Mouse (Mus musculus): ENCODE measurements around the gene Rab17. TPM values are rescaled to one million over a fixed set of nuclear protein-coding genes. Genes with fewer than 3 reads are reported as not detected.

The Rab17 gene
- polyA plus RNA-seq, 1 experiment: 34.4 TPM

DNA sequence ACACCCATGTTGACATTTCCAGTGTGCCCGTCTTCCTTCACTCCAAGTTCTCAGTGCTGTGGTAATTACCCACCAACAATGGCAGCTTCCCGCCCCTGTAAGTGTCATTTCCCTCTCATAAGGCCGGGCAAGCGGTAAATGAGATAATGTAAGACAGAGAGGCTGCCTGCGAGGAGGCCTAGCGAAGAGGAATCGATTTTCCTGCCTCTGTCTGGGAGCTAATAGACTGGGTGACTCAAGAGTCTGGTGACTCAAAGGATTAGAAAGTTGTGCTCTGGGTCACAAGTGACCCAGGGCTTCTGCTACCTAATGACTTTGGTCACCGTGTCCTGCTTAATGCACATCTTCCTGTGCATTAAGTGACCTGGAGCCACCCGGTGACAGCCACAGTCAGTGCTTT lies 32.5 kb downstream of the Rab17 start:
- Histone ChIP-seq H3K27me3 (replicated peaks; ENCODE audit: control insufficient read depth, insufficient read depth, low read length) (no peaks in the 10 kb centered on the region), H3K36me3 (ENCODE audit: control insufficient read depth, insufficient read depth, low read length) (no peaks in the 10 kb centered on the region), H3K4me1 (ENCODE audit: control insufficient read depth, insufficient read depth, low read length) (no peaks in the 10 kb centered on the region), H3K4me3 (ENCODE audit: insufficient read depth, low read depth, low read length) (no peak overlapping the region), H3K27ac (ENCODE audit: insufficient read depth, low read depth, low read length) (no peak overlapping the region)
- WGBS: 80% methylated on average over 9 of the region's 9 CpGs
- no peak for TF ChIP-seq CTCF (conservative IDR thresholded peaks at IDR 0.05; ENCODE audit: insufficient read depth, insufficient read length, low read depth, low read length)
- TF ChIP-seq POLR2A (IDR thresholded peaks at IDR 0.05; ENCODE audit: low read depth, low read length): no peak
- DNase-seq: no peak

DNA sequence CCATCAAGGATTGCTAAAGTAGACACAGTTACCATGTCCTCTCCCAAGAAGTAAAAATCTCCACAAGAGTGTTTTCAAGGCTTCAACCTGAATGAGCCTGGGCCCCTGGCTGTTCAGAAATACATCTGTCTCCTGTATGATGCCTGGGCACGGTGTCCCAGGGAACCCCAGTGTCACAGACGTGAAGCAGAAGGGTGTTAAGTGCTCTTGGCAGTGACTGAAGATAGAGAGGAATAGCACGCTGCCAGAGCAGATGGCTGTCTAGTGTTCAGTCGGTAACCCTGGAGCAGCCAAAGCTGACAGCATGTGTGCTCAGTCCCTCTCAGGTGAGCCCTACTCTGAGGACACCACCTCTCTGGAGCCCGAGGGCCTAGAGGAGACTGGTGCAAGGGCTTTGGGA lies 36.5 kb downstream of the Rab17 start:
- TF ChIP-seq CTCF (conservative IDR thresholded peaks at IDR 0.05; ENCODE audit: insufficient read depth, insufficient read length, low read depth, low read length): no peak
- TF ChIP-seq POLR2A (IDR thresholded peaks at IDR 0.05; ENCODE audit: low read depth, low read length): no peak
- DNase-seq: no peak
- WGBS: 87% methylated on average over 5 of the region's 5 CpGs

DNA sequence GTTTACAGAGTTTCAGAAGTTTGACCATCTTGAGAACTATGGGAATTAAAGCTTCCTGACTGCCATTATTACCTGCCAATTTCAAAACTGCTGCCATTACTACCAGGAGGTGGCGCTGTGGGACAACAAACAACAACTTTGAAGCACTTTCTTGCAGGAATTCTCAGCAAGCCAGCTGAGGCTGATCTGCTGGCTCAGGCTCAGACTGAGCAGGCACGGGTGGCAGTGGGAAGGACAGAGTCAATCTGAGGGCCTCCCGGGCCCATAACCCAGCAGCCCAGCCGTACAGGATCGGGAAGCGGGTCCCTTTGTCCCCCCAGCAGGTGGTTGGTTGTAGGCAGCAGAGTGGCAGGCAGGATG lies 40.9 kb downstream of the Rab17 start:
- 9% methylated on average over 6 of the region's 6 CpGs for WGBS
- H3K27ac ChIP-seq (ENCODE audit: insufficient read depth, low read depth, low read length): no peak overlapping the region
- peak; percentile 93 for DNase-seq
- H3K36me3 ChIP-seq (ENCODE audit: control insufficient read depth, insufficient read depth, low read length): no peaks in the 10 kb centered on the region
- H3K4me3 ChIP-seq (ENCODE audit: insufficient read depth, low read depth, low read length): no peak overlapping the region
- H3K27me3 ChIP-seq (replicated peaks; ENCODE audit: control insufficient read depth, insufficient read depth, low read length): no peaks in the 10 kb centered on the region
- no peaks in the 10 kb centered on the region for H3K4me1 ChIP-seq (ENCODE audit: control insufficient read depth, insufficient read depth, low read length)
- TF ChIP-seq POLR2A (IDR thresholded peaks at IDR 0.05; ENCODE audit: low read depth, low read length): no peak
- peak; percentile 73 for TF ChIP-seq CTCF (conservative IDR thresholded peaks at IDR 0.05; ENCODE audit: insufficient read depth, insufficient read length, low read depth, low read length)

More for the DNA sequence above, 36.5 kb downstream of the Rab17 start:
- Histone ChIP-seq H3K27me3 (replicated peaks; ENCODE audit: control insufficient read depth, insufficient read depth, low read length) (no peaks in the 10 kb centered on the region), H3K4me1 (ENCODE audit: control insufficient read depth, insufficient read depth, low read length) (no peaks in the 10 kb centered on the region), H3K36me3 (ENCODE audit: control insufficient read depth, insufficient read depth, low read length) (no peaks in the 10 kb centered on the region), H3K4me3 (ENCODE audit: insufficient read depth, low read depth, low read length) (no peak overlapping the region), H3K27ac (ENCODE audit: insufficient read depth, low read depth, low read length) (no peak overlapping the region)

DNA sequence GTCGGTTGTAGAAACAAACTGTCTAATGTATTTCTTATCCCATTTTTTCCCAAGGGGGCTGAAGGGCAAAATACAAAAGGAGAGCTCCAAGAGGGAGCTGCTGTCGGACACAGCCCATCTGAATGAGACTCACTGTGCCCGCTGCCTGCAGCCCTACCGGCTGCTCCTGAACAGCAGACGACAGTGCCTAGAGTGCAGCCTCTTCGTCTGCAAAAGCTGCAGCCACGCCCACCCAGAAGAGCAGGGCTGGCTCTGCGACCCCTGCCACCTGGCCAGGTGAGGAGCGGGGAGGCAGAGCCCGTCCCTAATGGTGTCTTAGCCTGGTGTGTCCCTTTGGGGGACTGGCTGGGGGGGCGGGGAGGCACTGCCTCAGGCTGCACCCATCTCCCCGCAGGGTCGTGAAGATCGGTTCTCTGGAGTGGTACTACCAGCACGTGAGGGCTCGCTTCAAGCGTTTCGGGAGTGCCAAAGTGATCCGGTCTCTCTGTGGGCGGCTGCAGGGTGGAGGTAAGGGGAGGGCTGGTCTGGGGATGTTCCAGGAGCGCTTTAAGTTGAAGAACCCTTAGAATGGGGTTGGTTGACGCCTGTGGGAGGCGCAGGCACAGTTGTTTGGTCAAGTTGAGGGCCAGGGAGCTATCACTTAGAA lies 41.4 kb downstream of the Rab17 start:
- 17% methylated on average over 23 of the region's 23 CpGs for WGBS
- no peak for DNase-seq

DNA sequence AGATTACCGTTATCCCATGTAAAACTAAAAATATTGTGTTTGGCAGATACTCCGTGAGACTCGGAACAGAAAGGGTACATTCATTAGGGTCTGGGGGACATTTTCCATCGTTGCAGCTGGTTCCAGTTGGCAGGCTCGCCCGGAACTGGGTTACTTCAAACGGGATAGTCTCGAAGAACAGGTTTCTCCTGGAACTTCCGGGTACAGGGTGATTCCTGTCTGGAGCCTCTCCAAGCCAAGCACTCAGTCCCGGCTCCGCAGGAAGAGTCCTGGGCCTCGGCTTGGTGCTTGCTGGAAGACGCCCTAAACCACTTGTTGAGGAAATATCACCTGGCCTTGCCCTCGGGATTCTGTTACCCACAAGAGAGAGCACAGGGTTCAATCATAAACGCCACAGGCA lies 42.2 kb downstream of the Rab17 start:
- Histone ChIP-seq H3K4me3 (ENCODE audit: insufficient read depth, low read depth, low read length) (no peak overlapping the region), H3K36me3 (ENCODE audit: control insufficient read depth, insufficient read depth, low read length) (no peaks in the 10 kb centered on the region), H3K27me3 (replicated peaks; ENCODE audit: control insufficient read depth, insufficient read depth, low read length) (no peaks in the 10 kb centered on the region), H3K27ac (ENCODE audit: insufficient read depth, low read depth, low read length) (no peak overlapping the region; the same call in 1 of the 2 replicates), H3K4me1 (ENCODE audit: control insufficient read depth, insufficient read depth, low read length) (no peaks in the 10 kb centered on the region)
- DNase-seq: peak; percentile 58
- TF ChIP-seq POLR2A (IDR thresholded peaks at IDR 0.05; ENCODE audit: low read depth, low read length) (no peak), CTCF (conservative IDR thresholded peaks at IDR 0.05; ENCODE audit: insufficient read depth, insufficient read length, low read depth, low read length) (no peak)
- 35% methylated on average over 15 of the region's 15 CpGs for WGBS

More for the DNA sequence above, 41.4 kb downstream of the Rab17 start:
- no peak overlapping the region for H3K27ac ChIP-seq (ENCODE audit: insufficient read depth, low read depth, low read length)
- H3K36me3 ChIP-seq (ENCODE audit: control insufficient read depth, insufficient read depth, low read length): no peaks in the 10 kb centered on the region
- no peaks in the 10 kb centered on the region for H3K4me1 ChIP-seq (ENCODE audit: control insufficient read depth, insufficient read depth, low read length)
- H3K27me3 ChIP-seq (replicated peaks; ENCODE audit: control insufficient read depth, insufficient read depth, low read length): no peaks in the 10 kb centered on the region
- H3K4me3 ChIP-seq (ENCODE audit: insufficient read depth, low read depth, low read length): no peak overlapping the region
- TF ChIP-seq CTCF (conservative IDR thresholded peaks at IDR 0.05; ENCODE audit: insufficient read depth, insufficient read length, low read depth, low read length): no peak
- TF ChIP-seq POLR2A (IDR thresholded peaks at IDR 0.05; ENCODE audit: low read depth, low read length): no peak

DNA sequence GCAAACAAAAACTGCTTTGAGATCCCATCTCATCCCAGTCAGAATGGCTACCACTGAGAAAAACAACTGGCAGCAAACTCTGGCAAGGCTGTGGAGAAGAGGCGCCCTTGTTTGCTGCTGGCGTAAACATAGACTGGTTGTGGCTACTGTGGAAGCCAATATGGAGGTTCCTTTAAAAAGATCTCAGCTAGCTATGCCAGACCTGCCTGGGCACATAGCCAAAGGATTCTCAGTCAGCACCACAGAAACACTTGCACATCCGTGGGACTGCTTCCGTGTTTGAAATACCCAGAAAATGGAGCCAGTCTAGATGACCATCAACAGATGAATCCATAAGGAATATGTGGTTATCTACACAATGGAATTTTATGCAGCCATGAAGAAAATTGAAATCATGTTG lies 43.4 kb downstream of the Rab17 start:
- TF ChIP-seq CTCF (conservative IDR thresholded peaks at IDR 0.05; ENCODE audit: insufficient read depth, insufficient read length, low read depth, low read length): no peak
- TF ChIP-seq POLR2A (IDR thresholded peaks at IDR 0.05; ENCODE audit: low read depth, low read length): no peak
- 65% methylated on average over 4 of the region's 4 CpGs for WGBS
- Histone ChIP-seq H3K36me3 (ENCODE audit: control insufficient read depth, insufficient read depth, low read length) (no peaks in the 10 kb centered on the region), H3K4me3 (ENCODE audit: insufficient read depth, low read depth, low read length) (no peak overlapping the region), H3K4me1 (ENCODE audit: control insufficient read depth, insufficient read depth, low read length) (no peaks in the 10 kb centered on the region), H3K27me3 (replicated peaks; ENCODE audit: control insufficient read depth, insufficient read depth, low read length) (no peaks in the 10 kb centered on the region), H3K27ac (ENCODE audit: insufficient read depth, low read depth, low read length) (no peak overlapping the region)
- DNase-seq: no peak

DNA sequence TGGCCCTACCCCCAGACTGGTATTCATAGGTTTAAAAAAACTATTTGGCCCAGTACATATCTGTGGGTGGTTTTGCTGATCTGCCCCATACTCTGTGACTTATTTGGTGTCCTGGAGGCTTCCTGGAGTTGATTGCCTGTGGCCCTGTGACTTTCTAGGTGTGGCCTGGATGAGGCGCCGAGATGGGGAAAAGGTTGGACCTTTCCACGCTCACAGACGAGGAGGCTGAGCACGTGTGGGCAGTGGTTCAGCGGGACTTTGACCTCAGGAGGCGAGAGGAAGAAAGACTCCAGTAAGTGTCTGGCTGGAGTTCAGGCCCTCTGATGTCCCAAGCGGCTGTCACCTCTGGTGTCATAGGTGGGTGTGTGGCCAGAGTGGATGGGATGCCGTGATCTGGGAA lies 47.8 kb downstream of the Rab17 start:
- Histone ChIP-seq H3K36me3 (ENCODE audit: control insufficient read depth, insufficient read depth, low read length) (no peaks in the 10 kb centered on the region), H3K4me3 (ENCODE audit: insufficient read depth, low read depth, low read length) (no peak overlapping the region), H3K27ac (ENCODE audit: insufficient read depth, low read depth, low read length) (no peak overlapping the region), H3K27me3 (replicated peaks; ENCODE audit: control insufficient read depth, insufficient read depth, low read length) (no peaks in the 10 kb centered on the region), H3K4me1 (ENCODE audit: control insufficient read depth, insufficient read depth, low read length) (no peaks in the 10 kb centered on the region)
- peak; percentile 74 for DNase-seq
- TF ChIP-seq POLR2A (IDR thresholded peaks at IDR 0.05; ENCODE audit: low read depth, low read length) (no peak), CTCF (conservative IDR thresholded peaks at IDR 0.05; ENCODE audit: insufficient read depth, insufficient read length, low read depth, low read length) (no peak)
- 62% methylated on average over 9 of the region's 9 CpGs for WGBS
